Mouse (Mus musculus): ENCODE measurements around the gene Anks1.
A peak's percentile ranks its signal among the peaks of the same experiment; 100 is the strongest.
"Not testable (repeated sequence)": the region's sequence is repeated elsewhere in the genome, so short reads cannot be mapped to it uniquely, and the experiment has no call there.

The Anks1 gene

DNA sequence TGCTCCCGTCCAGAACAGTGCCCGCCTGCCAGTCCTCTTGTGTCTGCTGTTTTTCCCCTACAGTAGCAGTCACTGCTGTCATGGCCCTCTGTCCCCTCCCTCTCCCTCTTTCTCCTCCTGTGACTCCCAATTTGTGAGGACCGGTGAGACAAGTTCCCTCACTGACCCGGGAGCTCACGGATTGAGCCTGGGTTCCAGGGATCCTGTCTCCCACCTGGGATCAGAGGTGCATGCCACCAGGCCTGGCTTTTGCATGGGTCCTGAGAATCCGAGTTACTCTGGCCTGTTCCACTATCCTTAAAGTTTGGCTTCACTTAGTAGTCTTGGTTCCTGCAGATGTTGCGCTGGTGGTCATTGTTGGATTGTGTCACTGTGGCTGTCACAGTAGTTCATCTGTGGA, 58.4 kb downstream of the Anks1 start:
- no peak for DNase-seq

DNA sequence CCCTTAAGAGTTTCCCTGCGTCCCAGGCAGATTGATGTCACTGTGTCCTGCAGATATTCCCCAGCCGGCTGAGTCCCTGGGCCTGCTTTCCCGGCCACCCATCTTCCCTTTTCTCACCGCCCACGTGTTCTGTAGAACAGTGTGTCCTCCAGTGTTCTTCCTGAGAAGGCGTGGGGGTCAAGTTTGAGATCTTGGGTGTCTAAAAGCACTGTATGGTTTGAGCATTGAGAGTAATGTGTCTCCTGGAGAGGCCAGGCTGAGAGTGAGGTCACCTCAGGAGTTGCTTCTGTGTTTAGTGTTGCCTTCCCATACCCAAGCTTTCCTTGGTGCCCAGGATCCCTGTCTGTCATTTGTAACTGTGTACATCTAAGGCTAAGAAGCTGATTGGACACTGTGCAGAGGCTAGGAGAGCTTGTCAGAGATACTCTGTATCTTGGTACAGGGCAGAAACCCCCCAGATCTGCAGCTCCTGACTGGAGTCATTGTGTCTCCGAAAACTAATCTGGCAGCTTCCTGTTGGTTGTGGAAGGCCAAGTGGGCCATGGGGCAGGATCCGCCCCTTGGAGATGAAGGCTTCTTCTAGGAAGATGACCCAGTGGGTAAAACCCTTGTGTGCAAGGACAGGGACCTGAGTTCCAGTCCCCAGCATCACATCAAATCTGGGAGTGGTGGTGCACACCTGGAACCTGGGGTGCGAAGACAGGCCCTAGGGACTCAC, 59.1 kb downstream of the Anks1 start:
- DNase-seq: no peak

DNA sequence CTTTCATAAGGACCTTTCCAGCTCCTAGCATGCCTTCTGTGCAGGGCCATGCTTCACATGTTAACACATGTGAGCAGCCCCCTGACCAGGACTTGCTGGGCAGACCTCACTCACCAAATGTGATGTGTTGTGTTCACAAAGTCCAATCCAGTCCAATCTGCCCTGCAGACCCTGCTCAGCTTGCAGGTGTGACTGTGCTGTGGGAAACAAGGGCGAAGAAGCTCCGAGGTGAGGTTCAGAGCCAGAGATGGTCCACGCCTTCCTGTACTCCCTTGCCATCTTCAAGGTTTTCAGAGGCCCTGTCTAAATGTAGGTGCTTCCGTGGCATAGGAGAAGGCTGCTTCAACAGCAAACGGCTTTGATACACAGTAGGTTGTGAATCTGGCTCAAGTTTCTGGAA, 59.8 kb downstream of the Anks1 start:
- DNase-seq: no peak

DNA sequence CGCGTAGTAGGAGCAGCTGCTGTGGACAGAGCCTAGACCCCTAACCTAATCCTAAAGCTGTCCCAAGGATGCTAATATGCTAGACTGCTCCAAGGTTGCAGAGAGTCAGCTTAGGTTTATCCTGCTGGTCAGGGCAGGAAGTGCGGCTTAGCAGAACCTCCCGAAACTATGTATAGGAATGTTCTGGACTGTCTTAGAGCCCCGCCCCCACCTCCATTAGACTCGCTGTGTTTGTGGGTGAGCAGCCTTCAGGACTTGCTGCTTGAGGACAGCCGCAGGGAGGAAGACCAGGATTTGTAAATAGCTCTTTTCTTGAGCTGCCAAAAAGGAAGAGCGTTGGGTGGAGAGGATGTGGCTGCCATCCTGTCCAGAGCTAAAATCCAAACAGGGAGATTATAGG, 60.3 kb downstream of the Anks1 start:
- peak; percentile 42 for DNase-seq

DNA sequence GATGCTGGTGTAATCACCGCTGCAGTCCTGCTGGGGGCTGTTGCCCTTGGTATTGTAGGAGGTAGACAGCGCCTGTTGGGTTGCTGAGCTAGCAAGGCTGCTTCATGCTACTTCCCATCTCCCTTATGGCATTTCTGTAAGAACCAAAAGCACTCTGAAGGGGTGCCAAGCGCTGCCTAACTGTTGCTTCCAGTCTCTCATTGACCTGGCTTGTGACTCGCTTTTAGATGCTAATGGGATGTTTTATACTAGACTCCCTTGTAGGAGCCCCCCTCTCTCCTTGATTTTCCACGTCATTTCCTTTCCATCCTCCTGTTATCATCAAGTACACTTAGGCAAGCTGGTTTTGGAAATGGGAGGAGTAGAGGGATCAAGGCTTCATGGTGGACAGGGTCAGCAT, 60.8 kb downstream of the Anks1 start:
- DNase-seq: no peak

DNA sequence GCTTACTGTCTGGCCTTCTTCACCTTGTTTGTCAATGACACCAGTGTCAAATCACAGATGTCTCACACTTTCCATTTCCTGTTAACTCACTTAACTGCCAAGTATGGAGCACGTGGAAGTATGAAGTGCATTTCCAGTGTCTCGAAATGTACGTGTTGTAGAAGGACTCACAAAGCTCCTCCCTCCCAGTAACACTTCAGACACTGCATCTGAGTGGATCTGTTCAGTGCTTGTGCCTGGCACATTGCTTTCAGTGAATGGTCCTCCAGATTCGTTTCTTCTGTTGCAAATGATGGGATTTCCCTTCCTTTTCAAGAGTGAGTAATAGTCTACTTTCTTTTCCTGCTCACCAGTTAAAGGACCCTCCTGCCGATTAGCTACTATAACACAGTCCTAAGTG, 61.2 kb downstream of the Anks1 start:
- no peak for DNase-seq

DNA sequence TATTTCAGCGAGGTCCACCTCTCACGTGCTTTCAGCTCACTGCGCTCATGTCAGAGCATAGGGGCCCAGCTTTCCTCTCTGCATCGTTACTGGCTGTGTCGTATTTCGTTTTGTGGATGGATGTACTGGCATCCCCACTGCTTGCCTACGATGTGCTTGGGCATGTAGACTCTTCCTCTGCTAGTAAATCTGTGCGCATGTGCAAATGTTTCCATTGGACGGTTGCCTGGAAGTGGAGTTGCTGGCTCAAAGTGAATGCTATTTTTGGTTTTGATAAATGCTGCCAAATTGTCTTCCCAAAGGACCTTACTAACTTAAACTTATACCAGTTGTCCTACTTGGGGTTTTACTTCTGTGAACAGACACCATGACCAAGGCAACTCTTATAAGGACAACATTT, 62.4 kb downstream of the Anks1 start:
- no peak for DNase-seq

DNA sequence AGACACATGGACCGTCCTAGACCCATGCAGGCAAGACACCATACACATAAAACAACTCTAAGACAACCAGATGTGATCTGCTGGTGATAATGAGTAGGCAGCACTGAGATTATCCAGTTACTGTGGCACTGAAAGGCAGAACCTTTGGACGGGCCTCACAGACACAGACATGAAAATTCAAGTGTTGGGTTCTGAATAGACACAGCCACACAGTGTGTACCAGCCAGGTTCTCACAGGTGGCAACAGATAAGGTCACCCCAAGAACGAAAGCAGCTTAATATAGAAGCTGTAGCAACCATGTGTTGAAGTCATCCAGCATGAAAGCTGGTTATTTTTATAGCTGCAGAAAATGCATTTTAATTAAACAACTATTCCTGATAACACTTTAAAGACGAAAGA, 64.2 kb downstream of the Anks1 start:
- no peak for DNase-seq

DNA sequence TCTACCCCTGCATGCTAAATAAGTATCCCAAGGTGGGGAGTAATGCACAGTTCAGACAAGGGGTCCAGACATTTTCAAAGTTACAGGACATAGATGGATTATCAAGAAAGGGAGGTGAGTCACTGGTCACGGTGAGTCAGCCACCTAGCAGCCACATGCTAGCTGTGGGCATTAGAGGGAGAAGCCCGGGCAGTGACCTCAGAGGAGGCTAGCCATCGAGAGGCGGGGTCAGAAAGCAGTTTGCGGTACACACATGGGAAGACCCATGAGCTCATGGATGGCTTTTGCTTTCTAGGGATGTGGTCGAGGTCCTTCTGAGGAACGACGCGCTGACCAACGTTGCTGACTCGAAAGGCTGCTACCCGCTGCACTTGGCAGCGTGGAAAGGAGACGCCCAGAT, 67.2 kb downstream of the Anks1 start:
- no peak for DNase-seq

DNA sequence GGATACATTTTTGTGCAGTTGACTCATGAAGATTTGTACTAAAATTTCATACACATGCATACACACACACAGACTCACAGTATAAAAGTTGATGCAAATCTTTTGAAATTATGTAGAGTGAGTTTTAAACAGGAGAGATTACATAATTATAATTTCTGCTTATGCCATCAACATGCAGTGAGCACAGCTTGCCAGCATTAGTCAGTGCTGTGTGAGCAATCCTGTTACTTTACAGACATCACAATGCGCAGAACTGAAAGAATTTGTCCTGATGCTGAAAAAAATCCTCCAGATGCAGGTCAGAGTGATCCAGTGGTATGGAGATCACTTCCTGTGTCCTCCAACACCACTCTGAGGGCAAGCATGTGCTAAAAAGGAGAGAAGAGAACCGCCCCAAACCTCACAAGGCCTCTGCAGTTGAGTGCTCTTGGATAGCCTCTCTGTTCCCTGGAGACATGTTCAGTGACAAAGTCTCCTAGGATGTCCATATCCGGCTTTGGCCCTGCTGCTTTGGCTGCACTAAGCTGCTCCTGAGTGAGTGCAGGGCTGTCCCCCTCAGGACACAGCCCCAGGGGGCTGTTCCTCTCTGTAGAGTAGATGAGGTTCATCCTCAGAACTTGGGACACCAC, 68.0 kb downstream of the Anks1 start:
- no peak for DNase-seq

DNA sequence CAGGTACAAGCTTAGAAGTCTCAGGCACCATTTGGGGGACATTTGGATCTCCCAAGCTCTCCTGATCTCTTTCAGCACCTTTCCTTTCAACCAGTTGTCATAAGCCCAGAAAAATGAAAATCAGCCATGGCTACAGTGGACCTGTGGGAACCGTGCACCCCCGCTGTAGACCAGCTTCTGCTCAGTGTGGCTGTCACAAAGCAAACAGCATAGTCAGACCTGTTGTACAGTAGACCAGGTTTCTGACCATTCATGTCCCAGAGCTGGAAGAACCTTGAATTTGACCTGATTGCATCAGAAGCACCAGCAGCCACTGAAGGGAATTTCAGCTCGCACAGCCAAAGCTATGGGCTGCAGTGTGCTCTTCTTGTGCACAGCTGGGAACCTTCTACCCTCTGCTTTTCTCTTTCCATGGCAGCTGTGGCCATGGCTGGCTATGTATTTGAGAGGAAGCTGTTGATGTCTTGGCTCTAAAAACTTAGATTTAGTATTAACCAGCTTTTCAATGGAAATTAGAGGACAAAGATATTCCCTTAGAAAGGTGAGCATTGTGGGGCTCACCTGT, 71.4 kb downstream of the Anks1 start:
- no peak for DNase-seq

DNA sequence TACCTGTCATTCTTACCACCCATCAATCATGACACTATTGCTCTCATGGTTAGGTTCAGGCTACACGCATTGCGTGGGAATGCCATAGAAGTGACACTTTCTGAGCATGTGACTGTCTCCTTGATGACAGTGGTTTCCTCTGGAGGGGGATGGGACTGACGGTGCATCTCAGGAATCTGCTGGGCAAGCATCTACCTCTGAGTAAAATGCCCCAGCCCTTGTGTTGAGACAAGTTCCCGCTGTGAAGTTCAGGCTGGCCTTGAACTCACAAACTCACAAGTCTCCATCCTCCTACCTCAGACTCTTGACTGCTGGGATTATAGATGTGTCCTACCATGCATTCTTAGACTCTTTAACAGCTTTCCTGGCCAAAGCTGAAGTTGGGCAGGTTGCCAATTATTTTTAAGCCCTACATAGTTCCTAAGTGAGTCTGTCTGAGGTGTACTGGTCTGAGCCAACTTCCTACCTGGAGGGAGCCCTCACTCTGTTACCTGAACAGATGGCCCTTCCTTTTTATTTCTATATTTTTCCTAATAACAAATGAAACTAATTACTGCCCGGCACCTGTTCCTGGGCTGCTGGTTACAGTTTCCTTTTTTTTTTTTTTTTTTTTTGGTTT, 72.5 kb downstream of the Anks1 start:
- DNase-seq: no peak

DNA sequence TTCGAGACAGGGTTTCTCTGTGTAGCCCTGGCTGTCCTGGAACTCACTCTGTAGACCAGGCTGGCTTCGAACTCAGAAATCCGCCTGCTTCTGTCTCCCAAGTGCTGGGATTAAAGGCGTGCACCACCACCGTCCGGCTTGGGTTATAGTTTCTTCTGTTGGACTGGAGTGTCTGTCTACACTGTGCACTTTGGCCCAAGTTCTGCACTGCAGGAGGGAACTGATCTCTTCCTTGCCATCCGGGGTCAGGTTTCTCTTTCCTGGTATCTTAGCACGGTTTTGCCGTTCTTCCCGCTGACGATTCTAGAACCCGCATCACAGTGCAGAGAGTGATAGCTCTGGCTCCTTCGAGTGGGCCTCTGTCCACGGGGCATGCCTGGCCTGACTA, 73.0 kb downstream of the Anks1 start:
- not testable (repeated sequence) for DNase-seq

DNA sequence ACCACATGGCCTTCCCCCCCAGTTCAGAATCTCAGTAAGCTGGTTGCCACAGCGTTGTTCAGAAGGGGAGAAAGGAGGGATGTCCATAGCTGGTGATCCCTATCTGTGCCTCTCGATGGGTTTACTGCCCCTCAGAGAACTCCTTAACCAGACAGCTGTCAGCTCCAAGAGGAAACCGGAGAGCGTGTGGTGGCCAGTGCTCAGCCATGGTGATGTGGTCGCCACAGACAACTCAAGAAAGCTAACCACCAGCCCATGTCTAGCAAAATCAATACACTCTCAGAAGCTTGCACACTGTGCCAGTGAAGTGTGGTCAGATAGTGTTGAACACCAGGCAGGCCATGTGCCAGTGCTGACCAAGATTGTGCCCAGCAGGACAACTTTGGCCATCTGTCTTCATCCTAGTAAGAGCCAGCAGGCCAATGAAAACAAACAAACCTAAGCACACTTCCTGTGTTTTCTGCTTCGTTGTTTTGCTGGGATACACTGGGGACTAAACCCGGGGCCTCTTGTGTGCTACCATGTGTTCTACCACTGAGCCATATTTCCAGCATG, 73.7 kb downstream of the Anks1 start:
- no peak for DNase-seq

DNA sequence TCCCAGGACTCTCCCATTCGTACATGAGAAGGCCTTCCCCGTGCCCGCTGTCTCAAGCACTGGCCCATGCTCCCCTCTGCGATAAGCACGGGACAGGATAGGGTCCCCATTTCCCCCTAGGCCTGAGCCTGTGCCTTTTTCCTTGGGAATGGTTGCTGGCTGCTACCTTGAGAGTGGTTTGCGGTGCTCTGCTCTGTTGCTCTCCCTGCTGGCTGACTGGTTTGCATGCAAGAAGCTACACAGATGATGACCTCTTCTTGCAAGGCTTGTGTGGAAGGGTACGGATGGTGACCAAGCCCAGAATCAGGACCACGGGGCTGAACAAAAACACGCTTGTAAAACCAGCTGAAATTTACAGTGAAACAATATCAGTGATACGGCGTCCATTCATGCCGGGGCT, 75.3 kb downstream of the Anks1 start:
- DNase-seq: no peak

DNA sequence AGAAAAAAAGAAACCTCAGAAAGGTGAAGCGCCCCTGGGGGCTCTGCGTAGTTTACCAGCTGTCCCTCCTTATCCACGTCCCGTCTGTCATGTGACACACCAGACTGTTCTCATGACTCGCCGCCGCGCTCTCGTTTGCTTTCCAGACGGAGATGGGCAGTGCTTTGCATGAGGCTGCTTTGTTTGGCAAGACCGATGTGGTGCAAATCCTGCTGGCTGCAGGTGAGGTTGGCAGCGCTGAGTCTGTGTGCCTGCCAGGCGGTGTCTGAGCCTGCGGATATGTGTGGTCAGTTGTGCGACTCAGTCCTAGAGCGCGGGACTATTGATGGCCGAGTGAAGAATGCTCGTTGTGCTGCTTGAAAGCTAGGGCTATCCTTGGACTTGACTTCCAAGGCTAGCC, 77.0 kb downstream of the Anks1 start:
- DNase-seq: no peak

DNA sequence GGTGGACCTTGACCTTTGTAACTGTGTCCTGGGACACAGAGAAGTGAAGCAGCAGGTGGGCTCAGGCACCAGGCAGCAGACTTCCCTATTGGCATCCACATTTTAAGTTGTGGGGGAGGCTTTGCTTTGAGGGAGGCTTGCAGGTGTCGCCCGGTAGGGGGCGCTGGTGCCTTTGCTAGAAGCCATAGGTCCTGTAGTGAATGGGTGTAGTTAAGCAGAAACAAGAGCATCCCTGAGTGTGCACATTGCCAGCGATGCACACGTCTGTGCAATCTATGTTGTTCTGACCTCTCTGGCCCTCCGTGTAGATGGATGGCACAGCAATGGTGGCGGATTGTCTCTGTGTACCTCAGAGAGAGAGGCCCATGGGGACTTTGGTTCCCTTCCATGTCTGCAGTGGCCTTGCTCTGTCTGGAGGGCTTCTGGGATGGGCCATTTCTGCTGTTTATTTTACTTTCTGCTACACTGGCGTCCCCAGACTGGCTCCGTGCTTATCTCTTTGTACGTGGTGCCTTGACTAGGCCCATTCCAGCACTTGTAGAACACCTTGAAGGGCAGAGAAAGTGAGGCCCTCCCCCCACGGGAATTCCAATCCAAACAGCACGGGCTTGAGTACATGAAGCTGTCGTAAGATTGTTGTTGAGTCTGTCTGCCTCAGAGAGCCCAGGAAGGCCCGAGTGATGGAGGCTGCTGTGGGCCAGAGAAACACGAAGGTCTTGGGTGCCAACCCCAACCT, 80.9 kb downstream of the Anks1 start:
- DNase-seq: peak; percentile 97

DNA sequence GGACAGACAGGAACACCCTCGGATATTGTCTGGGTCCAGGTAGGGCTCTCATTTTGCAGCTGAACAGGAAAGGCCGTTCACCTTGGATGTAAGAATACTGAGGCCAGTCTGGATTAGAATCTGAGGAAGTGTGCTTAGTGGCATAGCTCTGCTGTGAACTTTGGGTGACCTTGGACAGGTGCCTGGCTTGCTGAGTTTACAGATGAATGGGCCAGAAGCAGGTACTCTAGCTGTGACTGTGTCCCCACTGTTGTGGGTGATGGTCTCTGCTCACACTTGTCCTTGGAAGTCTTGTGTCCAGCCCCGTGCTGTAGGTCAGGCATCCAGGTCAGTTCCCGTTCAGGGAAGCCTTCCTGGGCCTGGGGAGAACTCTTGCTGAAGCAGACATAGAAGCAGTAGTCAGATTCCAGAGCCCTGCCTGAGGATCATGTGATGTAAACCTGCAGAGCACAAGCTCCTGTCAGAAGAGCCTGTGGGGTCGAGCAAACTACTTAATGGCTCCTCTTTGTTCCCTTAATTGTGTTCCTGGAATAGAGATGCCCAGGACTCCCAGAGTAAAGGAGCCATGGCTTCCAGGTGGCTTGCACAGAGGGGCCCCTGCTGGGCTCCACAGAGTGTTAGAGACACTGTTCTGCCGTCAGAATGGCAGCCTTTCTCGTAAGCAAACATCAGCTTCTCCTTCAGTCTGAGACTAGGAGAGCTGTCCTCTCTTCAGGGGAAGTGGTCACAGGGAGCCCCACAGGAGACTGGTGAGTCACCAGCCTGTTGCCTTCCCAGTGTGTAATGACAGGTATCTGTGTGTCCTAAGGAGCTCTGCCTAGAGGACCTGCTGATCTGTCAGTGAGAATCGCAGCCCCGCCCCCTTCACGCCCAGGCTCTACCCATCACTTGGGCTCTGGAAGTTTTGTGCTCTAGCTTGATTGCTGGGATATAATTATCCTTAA, 85.2 kb downstream of the Anks1 start:
- DNase-seq: no peak

DNA sequence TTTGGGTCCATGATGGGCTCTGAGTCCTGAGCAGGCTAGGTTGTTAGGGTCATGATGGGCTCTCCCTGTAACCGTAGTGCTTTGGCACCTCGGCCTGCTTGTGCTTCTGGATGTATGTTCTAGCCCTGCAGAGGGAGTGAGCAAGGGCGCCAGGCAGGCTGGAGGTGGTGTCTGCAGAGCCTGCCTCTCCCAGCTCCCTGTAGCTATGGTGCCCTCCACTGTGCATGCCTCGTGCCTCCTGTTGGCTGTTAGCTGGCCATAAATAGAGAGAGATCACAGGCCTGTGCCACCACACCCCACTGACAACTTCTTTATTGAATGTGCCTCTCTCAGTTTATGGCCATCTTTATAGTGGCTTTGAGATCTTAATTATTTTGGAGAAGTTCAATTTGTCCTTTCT, 87.2 kb downstream of the Anks1 start:
- DNase-seq: peak; percentile 53

DNA sequence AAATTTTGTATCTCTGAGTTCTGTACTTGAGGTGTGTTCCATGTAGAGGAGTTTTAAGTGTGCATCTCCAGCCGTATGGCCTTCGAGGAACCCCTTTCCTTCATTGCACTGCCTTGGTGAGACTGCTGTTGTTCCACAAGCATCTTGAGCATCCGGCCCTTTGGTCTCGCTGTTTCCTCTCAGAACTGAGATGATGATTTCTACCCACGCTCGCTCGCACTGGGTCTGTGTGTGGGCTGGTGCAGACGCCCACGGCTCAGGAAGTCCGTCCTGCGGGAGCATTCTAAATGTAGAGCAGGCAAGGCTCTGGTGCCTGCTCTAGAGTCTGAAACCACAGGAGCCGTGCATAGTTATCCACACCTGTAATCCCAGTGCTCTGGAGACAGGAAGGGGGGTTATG, 88.1 kb downstream of the Anks1 start:
- DNase-seq: peak; percentile 71

DNA sequence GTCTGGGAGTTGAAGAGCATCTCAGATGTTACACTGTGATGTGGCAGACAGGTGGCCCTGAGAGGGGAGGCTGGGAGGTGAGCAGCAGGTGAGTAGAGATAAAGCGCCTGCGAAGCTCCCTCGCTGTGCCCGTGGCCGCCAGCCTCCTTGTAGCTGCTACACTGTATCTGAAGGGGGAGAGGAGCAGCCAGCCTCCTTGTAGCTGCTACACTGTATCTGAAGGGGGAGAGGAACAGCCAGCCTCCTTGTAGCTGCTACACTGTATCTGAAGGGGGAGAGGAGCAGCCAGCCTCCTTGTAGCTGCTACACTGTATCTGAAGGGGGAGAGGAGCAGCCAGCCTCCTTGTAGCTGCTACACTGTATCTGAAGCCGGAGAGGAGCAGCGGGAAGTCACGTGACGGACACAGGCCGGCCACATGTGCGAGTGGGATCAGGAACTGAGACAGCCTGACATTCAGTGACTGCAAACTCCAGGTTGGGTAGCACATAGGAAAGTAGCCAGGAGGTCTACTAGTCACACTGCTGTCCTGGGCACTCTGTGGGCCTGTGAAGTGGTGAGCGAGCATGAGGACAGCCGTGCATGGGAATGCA, 90.7 kb downstream of the Anks1 start:
- not testable (repeated sequence) for DNase-seq

DNA sequence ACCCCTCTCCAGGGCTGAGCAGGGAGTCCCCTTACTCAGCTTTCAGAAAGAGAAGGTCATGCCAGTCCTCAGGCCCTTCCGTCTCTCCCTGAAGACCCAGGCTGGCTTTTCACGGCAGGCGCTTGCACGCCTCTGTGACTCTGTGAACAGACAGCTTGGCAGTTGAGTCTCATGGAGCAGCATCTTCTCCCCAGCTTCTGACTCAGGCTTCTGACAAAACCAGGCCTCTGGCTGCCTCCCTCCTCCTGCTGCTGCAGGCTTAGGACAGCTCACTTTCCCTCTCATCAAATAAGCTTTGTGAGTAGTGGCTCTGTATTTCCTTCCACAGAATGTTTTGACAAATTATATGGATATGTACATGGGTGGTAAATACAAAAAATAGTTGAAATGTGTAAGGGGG, 91.3 kb downstream of the Anks1 start:
- no peak for DNase-seq
